Mouse (Mus musculus) layer of hippocampus, postnatal 10 days (tissue): ENCODE data around the gene Dhrs1. TPM values are rescaled to one million over a fixed set of nuclear protein-coding genes. Genes with fewer than 3 reads are reported as not detected.
A peak's percentile ranks its signal among the peaks of the same experiment; 100 is the strongest.

Source experiments
- DNase-seq, 2 experiments: peaks; one replicate each; pipeline ENCODE4 v3.0.0; 2021; ENCODE audit warnings: low spot score in 2 of 2
- long read RNA-seq: library from polyadenylated mRNA; stranded (forward); transcript quantifications from one replicate; pipeline ENCODE4 v2.0.0, GENCODE M21; 2023
- total RNA-seq, 2 experiments: library from RNA; stranded (reverse); gene quantifications; 2 replicates each; pipeline ENCODE4 v1.2.3; 2021

The Dhrs1 gene
- total RNA-seq, result 100 to 1,000 TPM; 103 to 110 TPM
- long read RNA-seq, transcript Dhrs1-201 (9 exons, 1,477 nt), result major isoform, 85 of 104 reads
- long read RNA-seq, partial matches to known transcripts, result 13 of 104 reads
- long read RNA-seq, other reads (novel, unspliced or antisense), result 4 of 104 reads

DNA sequence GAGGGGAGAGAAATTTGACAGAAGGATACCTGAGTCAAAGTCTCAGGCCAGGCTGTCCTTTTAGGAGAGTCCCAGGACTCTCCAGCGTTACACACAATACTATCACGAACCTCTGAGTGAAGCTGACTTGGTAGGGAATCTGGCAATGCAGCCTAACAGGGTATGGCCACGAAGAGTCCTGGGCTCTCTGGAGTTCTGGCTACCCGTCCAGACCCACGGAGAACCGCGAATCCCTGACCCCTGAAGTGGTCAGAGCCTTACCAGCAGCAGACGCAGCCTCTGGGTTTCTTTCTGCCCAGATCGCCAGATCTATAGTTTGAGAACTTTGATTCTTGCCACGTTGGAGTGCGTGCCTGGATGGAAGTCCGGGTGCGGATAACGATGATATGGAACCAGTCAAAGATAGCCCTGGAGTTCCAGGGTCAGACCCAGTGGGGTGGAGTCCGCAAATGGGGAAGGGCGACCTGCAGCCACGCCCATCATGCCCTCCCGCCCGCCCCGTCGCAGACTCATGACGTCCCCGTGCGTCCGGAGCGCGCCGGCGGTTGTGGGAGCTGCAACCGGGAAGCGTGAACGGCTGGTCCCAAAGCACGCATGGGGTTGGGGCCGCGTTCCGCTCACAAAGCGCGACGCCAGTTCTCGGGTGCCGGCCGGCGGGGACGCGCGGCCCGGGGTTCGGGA, at the start of gene Dhrs1, which contains the start of gene Nop9:
Dhrs1 (minus strand) TSS at position 511 of the 681 bp plus-strand sequence.
Nop9 (plus strand) TSS at position 514 of the 681 bp plus-strand sequence.
- peak; percentile 84 to 87 for DNase-seq

DNA sequence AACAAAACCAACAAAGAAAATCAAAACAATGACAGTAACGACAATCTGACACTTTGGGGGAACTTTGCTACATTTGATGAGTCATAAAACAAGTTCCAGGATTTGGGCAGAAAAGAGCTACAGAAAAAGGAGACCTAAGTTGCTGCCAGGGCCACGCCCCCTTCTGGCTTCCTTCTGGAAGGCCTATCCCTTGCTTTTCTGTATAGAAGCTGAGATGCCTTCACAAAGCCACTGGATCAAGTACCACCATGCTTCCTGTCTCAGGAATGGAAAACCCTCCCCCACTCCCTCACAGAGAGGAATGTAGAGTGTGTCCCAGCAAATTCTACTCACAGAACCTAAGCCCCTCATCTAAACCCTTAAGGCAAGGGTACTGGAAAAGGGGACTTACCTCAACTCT, 48.5 kb upstream of the Dhrs1 start:
- peak in 1 of 2 experiments; percentile 4 for DNase-seq

DNA sequence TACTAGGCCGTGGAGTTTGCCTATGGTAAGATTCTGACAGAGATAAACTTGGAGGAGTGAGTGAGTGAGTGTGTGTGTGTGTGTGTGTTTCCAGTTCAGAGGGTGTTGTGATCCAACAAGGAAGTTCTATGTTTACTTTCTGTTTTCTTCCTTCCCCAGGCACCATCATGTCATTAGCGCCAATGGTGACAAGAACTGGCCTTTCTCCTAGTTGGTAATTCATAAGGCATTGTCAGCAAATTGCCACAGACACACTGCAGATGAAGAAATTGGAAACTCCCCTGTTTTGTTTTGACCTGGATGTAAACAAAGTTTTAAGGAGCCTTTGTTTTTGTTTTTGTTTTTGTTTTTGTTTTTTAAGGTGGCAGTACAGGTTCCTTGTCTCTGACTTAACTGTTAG, 48.0 kb upstream of the Dhrs1 start:
- no peak for DNase-seq

DNA sequence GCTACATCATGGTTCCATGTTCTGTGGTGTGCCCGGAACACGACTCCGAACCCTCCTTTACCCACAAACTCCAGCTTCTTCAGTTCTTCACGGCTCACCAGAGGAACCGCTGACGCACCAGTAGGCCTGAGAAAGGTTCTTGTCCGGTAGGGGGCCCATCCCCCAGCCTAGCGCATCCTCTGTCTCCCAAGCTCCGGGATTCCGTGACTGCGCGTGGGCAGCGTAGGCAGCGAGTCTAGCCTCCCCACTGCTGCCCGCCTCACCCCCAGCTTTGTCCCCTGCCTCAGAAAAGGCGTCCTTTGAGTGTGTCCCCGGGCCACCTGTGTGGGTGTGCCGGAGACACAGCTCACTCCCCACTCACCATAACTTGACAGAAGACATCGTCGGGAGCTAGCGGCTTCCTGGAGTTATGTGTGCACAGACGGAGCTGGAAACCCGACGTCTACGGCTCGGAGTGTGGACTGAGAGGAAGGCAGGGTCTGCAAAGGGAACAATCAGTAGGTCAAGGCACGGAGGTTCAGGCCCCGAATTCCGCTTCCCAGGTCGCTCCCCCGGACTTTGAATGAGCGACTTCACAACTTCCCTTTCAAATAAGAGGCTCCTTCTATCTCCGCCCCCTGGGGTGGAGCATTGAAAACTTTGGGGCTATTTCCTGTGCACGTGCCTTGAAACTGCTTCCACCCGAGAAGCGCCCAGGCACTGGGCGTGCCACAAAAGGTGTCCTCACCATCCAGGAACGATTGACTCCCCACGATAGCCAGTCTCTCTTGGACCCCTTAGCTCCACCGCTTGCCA, 43.0 kb upstream of the Dhrs1 start, which contains the start of gene Ripk3:
Ripk3 (minus strand) TSS at position 610 of the 795 bp plus-strand sequence.
- DNase-seq, result peak in 1 of 2 experiments; percentile 10

DNA sequence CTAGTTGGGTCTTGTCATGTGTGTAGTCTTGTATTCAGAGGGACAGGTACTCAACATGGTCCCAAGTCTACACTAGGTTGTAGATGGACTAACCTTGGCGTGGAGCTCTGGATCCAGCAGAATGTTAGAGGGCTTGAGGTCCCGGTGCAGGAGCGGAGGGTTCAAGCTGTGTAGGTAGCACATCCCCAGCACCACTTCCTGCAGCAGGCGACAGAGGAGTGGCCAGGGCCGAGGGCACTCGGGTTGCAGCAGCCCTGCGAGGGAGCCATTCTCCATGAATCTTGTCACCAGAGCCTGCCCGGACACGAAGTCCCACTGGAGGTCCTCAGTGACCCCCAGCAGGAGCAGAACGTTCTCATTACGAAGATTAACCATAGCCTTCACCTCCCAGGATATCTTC, 42.2 kb upstream of the Dhrs1 start:
- peak in 1 of 2 experiments; percentile 7 for DNase-seq

DNA sequence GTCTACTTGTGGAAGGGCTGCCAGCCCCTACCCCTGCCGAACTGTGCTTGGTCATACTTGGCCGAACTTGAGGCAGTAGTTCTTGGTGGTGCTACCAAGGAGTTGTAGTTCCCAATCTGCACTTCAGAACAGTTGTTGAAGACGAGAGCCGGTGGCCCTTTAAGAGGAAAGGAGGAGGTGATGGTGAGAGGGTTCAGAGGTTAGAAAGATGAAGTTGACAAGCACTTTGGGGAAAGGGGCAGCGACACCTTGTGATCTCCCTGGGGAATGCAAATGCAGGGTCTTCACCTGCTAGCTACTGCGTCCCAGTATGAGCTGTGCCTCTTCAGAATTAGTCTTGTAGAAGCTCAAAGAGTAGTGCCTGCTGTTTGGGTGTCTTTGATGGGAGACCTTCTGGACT, 39.7 kb upstream of the Dhrs1 start:
- peak in 1 of 2 experiments; percentile 17 for DNase-seq

DNA sequence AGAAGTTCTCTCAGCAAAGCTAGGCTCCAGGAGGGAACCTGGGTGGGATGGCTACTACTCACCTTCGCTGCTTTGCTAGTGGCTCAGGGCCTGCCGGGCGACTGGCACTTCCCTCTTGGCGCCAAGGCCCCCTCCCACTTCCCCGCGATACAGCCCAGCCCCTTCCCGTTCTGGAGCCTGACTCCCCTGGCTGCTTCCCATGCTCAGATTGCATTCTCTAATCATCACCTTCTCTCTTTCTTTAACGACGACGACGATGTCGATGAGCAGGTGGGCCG, 38.4 kb upstream of the Dhrs1 start, which contains the start of gene Adcy4:
Adcy4 (minus strand) TSS at position 138 of the 278 bp plus-strand sequence.
- peak in 1 of 2 experiments; percentile 8 for DNase-seq

DNA sequence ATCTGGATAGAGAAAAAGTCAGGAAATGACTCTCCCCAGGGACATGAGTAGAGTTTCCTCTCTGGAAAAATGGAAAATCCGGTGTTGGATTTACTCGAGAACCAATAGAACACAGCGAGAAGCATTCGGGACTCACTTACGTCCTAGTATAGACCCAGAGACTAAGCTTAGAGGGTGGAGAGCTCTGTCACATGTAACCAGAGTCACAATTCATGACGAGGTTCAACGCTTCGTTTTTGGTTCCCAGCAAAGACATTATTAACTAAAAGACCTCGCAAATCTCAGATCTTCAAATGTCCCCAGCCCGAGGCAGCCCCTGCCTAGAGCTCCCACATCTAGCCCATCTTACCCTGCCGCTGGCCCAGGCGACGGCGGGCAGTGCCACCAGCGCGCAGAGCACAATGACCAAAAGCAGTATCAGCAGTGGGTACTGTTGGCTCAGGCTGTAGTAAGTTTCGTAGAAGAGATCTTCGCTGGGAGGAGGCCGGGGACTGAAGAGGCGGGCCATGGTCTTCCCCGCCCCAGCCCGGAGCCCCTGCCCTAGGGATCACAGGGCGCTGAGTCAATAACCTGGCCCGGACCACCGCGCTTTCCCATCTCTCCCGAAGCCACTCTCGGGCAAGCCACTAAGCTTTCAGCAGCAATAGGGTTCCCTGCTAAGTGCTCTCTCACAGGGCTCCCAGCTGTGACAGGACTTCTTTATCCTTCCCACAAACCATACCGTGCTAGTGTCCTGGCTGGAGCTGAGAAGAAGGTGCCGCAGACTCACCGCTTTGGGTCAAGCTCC, 37.9 kb upstream of the Dhrs1 start:
- peak in 1 of 2 experiments; percentile 12 for DNase-seq

DNA sequence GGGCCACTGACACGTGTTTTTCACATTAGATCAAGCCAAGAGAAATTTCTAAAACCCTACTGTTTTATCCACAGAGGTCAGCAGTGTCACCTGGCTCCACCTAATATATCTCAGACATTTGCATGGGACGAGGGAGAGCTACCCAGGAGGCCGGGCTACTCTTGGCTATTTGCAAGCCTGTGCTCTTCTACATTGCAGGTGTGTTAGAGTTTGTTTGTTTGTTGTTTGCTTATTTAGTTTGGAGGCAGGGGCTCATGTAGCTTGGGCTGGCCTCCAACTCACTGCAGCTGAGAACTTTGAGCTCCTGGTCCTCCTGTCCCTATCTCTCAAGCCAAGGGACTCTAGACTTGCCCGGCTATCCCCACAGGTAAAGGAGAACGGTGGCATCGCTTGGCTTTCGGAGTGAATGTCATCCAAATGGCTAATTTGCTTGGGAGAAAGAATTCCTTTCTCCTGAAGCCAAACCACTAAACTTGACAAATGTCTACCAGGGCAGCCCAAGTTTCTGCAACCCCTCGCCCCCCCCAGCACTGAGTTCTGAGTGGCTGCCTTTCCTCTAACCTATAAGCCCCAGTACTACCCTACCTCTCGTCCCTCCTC, 37.0 kb upstream of the Dhrs1 start:
- peak in 1 of 2 experiments; percentile 7 for DNase-seq

DNA sequence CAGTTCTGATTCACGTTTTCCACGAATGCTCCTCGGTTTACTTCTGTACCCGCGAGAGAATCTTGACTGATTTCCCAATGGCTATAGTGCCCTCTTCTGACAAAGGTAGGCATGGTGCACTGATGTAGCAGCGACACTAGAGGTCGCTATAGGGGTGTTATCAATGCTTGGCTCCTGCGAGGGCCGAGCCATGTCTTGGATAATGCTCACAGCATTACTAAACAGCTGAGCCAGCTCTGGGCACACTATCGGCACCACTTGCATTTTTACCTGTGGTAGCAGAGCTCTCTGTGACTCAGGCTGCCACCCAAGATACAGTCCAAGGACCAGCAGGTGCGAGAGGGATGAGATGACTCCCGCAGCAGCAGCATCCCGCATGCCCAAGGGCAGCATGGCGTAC, 35.8 kb upstream of the Dhrs1 start:
- DNase-seq, result peak; percentile 48 to 68

DNA sequence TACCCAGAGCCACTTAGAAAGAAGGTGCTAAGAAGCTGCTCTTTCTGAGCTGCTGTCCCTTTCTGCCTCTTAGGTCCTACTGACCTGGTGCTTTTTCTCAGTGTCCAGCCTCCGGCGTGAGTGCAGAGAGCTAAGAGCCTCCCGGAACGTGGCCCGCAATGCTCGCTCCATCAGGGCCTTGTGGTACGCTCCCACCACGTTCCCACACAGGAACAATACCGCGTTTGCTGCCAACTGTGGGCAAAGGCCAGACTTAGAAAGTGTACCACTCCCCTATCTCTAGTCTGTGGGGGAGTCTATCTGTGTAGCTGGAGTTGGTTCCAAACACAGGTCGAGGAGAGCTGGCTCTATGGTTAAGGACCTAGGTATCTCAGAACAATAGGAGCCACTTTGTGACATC, 35.2 kb upstream of the Dhrs1 start:
- DNase-seq, result peak; percentile 2 to 10

DNA sequence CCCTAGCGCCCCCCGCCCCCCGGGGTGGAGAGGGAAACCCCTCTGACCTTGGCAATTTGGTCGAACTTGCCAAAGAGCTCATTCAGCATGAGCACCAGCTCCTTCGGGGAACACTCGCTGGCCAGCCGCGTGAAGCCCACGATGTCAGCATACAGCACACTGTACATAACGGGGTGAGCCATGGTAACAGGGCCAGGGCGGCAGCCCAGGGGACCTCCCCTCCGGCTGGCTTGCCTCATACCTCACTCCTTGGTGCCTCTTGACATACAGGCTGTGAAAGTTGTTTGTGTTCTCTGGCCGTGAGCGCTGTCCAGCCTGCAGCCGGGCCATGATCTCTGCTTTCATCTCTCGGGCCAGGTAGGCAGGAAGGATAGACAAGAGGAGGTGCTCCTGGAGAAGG, 34.2 kb upstream of the Dhrs1 start:
- peak; percentile 0 to 8 for DNase-seq

DNA sequence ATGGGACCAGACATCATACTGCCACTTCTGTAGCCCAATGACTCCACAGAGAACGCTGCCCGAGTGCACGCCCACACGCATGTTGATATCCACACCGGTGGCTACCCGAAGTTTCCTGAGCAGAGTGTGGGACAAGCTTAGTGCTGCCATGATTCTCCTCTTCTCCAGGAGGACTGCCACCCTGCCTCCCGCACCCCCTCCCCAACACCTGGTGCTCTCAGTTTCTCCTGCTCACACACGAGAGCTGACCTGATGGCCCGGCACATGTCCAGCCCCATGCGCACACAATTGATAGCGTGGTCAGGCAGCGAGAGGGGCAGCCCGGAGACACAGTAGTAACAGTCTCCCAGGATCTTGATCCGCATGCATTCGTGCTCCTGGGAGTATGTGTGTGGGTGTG, 33.2 kb upstream of the Dhrs1 start:
- DNase-seq, result peak in 1 of 2 experiments; percentile 5

DNA sequence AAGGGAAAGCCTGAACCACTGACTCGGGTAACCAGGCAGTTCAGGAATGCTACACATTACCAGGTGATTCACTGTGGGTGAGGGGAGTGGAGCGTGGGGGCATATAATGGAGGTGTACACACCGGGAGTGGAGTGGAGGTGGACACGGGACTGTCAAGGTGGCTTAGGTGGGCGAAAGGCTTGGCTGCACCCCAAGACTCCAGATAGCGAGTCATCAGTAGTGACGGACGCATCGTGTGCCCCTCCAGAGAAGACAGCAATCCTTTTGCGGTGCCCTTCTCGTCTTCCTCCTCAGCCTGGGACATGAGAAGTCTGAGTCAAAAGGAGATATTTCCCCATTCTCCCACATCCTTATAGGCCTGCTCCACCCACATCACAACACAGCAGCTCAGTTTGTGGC, 32.3 kb upstream of the Dhrs1 start:
- no peak for DNase-seq

DNA sequence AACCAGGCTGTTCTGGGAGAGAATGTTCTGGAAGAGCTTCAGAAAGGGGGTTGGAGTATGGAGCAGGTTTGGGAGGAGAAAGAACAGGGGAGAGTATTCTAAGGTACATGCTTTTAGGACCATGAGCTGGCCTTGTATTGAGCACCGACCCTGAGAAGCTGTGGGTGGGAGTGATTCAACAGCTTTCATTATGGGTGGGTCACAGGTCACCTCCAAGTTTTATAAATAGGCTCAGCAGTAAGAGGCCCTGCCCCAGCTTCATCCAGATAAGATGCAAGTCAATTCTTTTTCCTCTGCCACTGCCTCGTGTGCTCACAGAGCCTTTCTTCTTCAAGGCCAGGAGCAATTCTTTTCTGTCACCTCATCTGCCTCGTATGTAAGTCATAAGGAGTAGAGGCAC, 31.7 kb upstream of the Dhrs1 start:
- no peak for DNase-seq

DNA sequence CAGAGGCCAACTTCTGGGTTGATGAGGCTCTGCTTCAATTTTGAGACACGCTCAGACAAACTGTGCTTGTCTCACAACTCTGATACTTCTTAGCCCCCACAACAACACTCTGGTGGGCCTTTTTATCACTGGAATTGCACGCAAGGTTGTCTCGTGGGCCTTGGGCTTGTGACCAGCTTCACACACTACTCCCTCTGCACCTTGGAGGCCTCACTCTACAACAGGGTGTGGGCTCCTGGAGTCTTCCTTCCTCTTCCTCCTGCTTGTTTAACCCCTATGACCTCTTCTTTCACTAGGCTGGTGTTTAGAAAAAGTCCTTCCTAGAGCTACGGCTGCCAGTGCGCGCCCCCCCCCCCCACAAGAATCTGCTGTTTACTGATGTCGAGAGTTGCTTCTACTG, 31.2 kb upstream of the Dhrs1 start:
- no peak for DNase-seq

DNA sequence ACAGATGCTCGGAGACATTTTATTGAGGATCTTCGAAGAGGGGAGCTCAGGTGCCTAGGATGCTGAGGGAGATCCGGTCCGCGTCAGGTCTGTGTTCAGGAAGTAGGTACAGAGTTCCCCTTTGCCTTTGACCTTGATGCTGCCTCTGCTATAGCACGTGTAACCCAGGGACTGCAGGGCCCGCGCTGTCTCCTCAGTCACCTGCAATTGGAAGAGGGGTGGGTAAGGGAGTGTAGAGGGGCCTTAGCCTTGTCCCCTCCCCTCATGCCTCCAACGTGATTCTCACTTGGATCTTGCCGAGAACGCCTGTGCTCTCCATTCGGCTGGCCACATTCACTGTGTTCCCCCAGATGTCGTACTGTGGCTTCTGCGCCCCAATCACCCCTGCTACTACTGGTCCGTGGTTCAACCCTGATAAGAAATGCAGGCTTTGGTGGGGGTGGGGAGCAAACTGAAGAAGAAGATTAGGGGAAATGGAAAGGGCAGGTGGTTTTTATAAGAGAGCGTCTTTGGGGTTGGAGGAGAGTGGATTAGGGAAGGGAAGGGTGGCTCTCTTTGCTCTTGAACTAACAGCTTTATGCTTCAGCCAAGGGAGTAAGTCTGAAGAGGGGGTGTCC, 23.7 kb upstream of the Dhrs1 start:
- DNase-seq, result no peak

DNA sequence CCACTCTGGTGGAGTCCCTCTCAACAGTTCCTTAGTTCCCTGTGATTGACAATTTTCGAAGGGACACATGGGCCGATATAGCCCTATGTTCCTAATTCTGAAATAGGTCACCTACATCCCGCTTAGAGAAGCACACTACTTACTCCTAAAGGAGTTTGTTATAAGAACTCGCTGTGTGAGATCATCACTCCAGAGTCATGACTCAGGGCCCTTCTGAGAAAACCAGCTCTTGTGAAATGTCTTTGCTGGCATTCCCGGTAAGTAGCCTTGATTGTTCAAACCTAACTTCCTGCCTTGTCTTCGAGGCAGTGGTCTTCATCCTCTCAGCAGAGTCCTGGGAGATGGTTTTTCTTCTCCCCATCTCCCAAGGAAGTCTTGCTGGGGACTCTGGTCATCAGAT, 23.1 kb upstream of the Dhrs1 start:
- DNase-seq, result no peak

DNA sequence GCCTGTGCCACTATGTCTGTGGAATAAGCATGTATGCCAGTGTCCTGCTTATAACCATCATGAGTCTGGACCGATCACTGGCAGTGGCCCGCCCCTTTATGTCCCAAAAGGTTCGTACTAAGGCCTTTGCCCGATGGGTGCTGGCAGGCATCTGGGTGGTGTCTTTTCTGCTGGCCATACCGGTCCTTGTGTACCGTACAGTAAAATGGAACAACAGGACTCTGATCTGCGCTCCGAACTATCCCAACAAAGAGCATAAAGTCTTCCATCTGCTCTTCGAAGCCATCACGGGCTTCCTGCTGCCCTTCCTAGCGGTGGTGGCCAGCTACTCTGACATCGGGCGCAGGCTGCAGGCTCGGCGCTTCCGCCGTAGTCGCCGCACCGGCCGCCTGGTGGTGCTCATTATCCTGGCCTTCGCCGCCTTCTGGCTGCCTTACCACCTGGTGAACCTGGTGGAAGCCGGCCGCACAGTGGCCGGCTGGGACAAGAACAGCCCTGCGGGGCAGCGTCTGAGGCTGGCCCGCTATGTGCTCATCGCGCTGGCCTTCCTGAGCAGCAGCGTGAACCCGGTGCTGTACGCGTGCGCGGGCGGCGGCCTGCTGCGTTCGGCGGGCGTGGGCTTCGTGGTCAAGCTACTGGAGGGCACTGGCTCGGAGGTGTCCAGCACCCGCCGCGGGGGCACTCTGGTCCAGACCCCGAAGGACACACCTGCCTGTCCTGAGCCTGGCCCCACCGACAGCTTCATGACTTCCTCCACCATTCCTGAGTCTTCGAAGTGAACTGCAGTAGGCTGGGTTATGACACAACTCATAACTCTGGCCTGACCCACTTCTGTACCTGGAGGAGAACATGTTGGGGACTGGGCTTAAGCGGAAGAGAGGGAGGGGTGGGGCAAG, 22.3 kb upstream of the Dhrs1 start:
- peak; percentile 52 to 54 for DNase-seq

DNA sequence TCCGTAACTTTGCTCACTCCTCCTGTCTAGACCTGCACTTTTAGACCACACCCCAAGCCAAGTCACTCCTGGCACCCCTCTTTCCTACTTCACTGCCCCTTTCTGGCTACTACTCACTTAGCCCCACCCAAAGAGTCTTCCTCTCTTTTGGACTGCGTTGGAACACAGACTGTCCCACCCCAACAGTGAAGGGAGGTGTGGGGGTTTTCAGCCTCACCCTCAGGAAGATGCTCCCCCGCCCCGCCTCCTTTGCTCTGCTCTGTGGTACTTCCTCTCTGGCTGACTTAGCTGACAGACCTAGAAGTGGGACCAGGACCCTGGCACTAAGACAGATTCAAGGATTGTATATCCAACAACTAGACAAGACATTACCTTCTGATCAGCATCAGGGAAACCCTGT, 20.2 kb upstream of the Dhrs1 start, which contains the start of gene Ltb4r1:
Ltb4r1 (plus strand) TSS at position 267 of the 400 bp plus-strand sequence.
- no peak for DNase-seq
